Mouse (Mus musculus) telencephalon, adult 2 months (tissue): ENCODE data around the gene Elmo1.

Experiments used
- DNase-seq: peaks from one replicate; pipeline ENCODE4 v3.0.0-alpha.2; 2011; ENCODE audit warnings: low read depth, low spot score

Elmo1 gene

GRCm38 (mm10) chr13:20094916-20095700, 4.7 kb downstream of the Elmo1 start:
- DNase-seq = peak; percentile 67

DNA sequence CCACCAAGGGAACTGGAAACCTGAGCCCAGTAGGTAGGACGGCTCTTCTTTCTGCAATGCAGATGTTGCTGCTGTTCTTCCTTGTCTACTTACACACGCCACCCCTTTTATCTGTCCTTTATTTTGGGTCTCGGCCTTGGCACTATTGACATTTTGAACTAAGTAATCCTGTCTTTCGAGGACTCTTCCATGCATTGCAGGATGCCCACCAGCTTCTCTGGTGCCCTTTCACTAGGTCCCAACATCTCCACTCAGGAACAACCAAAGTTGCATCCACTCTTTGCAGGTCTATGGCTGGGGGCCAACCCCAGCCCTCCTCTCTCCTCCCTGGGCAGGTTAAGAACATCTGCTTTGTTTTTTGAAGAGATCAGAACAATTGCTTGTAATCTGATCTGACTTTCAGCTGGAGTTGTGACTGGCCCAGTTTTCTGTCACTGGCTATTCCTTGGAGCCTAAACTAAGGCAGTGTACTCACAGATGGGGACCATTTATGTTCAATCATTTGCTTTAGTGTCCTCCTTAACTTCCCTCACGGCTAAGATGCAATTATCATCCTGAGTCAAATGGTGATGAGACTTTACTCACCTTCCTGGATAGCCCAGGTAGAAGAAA, 6.7 kb downstream of the Elmo1 start:
- no peak for DNase-seq

GRCm38 (mm10) chr13:20097934-20098593, 7.7 kb downstream of the Elmo1 start:
- no peak for DNase-seq

DNA sequence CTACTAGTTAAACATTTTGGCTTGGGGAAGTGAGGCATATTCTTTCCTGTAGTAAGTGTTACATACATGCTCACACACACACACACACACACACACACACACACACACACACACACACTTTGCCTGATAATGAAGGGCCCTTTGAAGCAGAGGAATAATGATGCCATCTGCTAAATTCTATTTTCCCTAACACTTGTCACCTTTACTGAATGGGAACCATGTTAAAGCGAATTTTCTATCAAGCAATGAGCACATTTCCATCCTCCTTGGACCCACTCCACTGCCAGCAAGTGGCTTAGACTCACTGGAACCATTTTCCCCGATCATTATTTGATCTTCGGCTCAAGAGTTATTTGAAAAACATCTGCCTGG, 8.2 kb downstream of the Elmo1 start:
- no peak for DNase-seq

DNA sequence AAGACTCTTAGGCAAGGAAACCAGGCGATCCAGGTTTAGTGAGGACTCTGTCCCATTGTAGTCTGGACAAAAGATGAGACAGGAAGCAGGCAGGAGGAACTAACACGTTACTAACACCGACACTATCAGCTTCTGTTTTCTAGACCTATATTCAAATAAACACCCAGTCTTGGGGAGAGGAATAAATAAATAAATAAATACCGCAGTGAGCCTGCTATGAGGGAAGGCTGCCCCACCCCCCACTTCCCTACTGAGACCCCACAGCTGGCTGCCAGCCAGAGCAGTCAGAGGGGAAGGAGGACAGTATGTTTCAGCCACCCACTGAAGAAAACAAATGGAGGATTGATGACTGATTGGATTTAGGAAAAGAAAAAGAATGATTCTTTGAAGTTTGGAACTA, 9.2 kb downstream of the Elmo1 start:
- DNase-seq = no peak

DNA sequence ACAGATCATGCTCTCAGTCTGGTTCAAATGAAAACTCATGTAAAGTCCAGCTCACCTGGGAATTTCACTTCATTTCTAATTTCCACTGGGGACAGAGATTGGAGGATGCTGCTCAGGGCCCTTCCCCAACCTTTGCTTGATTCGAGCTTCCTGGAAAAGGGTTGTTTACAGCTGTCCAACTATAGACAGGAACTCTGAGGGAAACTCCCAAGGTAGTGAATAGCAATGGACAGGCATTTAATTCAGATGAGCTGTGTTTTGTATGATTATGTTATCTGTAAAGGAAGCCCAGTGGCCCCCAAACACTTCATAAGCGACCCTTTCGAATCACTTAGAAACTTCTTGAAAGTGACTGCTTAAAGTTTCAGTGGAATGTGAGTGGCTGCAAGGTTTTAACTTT, 10.0 kb downstream of the Elmo1 start:
- no peak for DNase-seq

DNA sequence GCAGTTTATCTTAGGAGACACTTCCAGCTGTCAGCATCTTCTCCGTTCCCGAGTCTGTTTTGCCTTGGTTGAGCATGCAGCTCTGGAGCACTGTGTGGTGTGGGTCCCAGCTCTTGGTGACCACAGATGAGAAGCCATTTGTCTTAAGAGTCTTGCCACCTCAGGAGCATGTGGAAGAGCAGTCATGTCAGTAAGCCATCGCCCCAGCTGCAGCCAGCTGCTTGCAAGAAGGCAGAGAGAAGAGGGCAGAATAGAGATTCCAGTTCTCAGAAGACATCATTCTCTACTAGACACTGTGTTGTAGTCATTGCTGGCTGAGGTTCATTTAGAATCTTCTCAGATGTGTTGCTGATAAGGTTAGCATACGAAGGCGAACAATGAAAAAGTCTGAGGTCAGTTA, 11.3 kb downstream of the Elmo1 start:
- no peak for DNase-seq

- no peak for DNase-seq
Measured at GRCm38 (mm10) chr13:20104791-20105190, 14.4 kb downstream of the Elmo1 start.

DNA sequence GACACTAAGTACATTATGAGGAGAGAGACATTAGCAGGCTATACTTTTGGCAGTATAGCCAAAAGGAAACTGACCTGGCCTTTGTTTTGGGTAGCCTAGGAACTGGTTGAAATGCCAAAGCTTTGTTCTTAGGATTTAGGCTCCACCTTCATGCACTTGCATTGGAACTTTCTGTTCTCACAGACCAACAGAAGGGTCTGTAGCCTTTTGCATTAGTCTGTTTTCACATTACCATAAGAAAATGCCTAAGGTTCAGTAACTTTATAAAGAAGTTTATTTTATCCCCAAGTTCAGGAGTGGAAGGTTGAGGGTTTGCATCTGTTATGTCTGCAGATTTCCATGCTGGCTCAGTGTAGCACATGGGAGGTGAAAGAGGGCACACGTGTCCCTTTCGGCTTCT, 15.6 kb downstream of the Elmo1 start:
- no peak for DNase-seq

DNA sequence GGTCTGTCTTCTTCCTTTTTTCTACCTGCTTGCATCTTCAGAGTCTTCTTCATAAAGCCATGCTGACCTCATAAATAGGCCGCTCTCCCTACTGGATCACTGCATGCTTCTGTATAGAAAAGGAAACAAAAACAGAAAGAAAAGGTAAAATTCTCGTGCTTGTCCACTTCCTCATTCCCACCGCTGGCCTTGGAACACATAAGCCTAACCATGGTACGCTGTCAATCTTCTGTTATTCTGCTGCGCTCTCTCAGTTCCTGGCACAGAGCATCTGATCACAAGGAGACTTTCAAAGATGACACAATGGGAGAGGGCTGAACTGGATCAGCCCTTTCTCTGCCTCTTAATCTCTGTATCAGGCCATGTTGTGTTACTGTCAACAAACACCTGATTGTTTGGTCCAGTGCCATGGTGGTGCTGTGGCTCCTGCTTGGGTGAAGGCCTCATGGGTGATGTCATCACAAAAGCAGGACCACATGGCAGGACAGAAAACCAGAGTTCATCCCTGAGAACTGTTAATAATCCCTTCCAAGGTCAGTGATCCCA, 17.6 kb downstream of the Elmo1 start:
- DNase-seq = no peak

GRCm38 (mm10) chr13:20108956-20109355, 18.6 kb downstream of the Elmo1 start:
- no peak for DNase-seq

DNA sequence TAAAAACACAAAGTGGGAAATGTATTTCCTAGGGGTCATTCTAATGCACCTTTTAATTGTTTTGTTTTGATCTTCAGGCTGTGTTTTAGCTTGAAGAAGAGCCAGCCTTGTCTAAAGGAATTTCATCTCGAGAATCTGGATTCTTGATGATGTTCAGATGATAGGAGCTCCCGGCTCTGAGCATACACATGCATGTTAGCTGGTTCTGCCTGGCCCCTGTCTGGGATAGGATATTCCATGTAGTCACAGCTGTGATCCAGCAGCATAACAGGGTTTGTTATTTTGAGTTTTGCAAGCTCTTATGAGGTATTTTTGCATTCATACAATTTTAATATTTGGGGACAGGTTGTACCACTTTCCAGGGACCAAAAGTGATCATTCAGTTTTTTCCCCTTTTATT, 19.1 kb downstream of the Elmo1 start:
- DNase-seq = no peak

GRCm38 (mm10) chr13:20109987-20110680, 19.7 kb downstream of the Elmo1 start:
- DNase-seq = no peak

DNA sequence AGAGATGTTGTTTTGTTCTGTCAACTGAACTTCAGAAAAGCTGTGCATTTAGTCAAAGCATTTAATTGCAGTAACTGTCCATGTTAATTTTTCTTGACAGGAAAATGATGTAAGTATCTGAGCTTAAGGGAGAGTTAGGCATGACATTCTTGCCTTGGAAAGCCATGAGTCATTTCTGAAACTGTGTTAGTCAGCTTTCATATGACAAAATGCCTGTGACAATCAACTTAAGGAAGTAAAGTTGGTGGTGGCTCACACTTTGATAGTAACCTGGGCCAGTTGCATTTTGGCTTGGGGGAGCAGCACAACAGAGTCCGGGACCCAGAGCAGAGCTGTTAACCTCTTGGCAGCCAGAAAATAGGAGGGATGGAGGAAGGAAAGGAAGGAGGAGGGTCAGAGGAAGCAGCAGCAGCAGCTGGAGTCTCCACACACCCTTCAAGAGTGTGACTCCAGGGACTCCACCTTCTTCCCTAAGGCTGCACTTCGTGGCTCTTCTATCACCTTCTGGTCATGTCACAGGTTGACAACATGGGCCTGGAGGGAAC, 20.9 kb downstream of the Elmo1 start:
- no peak for DNase-seq

DNA sequence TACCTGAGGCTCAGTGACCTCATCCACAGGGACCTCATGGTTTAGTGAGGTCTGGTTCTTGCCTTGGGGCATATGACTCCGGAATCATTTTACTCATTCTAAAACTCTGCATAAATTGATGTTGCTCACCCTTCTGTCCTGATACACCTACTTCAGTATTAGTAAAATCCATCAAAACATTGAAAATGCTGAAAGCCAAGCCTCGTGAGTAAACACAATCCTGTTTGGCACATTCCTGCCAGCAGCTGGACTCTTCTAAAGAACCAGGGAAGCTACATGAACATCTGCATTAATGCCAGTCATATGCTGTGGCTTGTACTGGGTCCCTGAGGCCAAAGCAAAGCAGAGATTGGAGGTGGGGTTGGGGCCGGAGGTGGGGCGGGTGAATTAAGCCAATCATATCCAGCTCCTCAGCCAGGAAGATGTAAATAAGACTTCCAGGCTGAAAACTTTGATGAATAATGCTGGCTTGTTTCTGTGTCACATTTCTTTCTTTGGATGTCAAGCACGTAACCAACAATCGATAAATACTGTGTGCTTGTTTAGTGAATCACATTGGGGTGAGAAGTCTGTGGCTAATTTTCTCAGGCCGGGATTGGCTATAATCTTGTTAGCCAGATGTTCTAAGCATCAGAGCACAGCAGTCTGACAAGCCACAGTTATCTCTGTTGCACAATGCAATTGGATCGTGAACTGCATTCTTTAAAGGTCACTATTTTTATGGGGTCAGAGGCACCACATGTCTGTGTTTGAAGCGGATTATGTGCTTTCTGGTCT, 24.9 kb downstream of the Elmo1 start:
- no peak for DNase-seq

DNA sequence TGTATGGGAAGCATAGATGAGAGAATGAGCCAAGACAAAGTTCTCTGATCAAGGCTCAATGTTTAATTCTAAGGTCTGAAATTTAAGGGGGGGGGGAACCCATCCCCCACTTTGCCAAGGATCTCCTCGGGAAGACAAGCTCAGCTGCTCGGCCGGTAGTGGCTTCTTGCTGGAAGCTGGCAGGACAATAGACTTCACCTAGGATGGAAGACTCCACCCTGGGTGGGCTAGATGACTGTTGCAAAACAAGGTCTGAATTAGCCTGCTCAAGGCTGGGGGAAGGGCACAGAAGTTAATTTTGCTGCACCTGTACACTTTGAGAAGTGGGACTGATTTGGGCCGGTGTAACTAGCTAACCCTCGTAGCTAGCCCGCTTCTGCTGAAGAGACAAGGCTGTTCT, 25.6 kb downstream of the Elmo1 start:
- DNase-seq = no peak

DNA sequence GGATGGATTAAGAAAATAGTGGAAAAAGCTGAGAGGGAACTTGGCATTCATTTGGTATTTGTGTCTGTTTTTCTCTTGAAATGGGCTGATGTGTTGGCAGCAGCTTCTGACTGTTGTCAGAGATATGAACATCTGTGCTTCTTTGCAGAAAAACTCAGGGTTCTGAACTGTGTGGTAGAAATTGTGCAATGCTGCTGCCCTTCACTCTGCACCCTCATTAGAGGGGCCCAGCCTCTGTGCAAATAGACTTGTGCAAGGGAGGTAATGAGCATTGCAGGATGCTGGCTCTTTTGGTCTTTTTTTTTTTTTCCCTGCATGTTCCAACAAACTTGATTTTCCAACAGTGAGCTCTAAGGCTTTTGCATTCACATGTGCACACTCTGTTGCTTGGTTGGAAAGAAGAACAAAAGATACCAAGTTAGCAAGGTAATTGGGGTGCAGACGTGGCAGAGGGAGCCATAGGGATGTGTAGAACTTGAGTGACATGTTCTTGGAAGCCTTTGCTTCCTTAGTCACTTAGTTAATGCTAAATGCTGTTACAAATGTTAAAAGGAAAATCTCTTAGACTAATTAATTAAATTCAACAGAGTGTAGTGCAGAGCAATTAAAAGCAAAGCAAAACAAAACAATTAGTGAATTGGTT, 26.6 kb downstream of the Elmo1 start:
- DNase-seq = no peak

GRCm38 (mm10) chr13:20117691-20118090, 27.3 kb downstream of the Elmo1 start:
- DNase-seq = no peak

DNA sequence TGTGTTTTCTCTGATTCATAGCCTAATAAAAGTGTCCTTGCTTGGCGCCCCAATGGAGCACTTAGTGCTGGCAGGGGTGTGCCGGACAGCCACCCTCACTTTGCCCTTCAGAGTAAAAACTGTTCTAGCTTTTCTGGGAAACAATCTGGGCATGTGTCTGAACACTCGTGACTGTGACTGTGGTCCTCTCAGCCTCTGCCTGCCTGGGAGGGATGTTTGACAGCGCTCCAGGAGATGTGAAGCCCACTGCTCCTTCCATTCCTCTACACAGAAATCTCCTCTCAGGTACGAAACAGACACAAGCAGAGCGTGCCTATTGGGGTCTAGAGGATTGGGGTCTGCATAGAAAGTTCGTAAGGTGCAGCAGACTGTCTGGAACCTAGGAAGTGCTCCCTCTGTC, 28.5 kb downstream of the Elmo1 start:
- no peak for DNase-seq

DNA sequence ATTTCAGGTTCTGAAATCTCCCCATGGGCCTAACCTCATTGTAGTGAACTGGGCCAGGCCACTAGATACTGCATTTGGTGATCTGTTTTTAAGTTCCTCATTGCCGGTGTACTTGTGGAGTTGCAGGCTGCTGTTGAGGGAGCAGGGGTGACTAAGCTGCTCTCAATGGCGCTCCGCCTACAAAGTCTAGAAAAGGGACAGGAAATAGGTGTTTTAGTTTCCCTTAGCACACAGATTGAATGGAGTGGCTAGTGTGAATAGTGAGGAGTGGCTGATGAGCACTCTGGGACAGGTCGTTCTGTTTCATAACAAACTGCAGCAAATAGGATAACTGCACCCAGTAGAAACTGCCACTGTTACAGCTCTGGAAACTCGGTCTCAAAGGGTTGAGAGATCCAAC, 30.3 kb downstream of the Elmo1 start:
- no peak for DNase-seq
